Mouse (Mus musculus): ENCODE data around the gene Spata46. TPM values are rescaled to one million over a fixed set of nuclear protein-coding genes. Genes with fewer than 3 reads are reported as not detected.

Spata46 gene
- total and polyA plus RNA-seq, 3 experiments = not detected

- Histone ChIP-seq H3K27ac (ENCODE audit: insufficient read depth, low read depth) (no peak overlapping the region), H3K4me3 (replicated peaks in 1 of 3; ENCODE audit: low read depth in 2 of 3, low read length in 2 of 3, poor library complexity in 1 of 3) (no peak overlapping the region), H3K9ac (ENCODE audit: insufficient read depth, low read depth) (no peak overlapping the region), H3K36me3 (replicated peaks in 1 of 2; ENCODE audit: control insufficient read depth in 1 of 2, insufficient read depth in 1 of 2, low read length in 1 of 2) (no peaks in the 10 kb centered on the region), H3K4me2 (ENCODE audit: insufficient read depth, low read depth, poor library complexity, severe bottlenecking) (no peak overlapping the region), H3K79me2 (replicated peaks; ENCODE audit: control insufficient read depth, extremely low read depth, insufficient read depth, poor library complexity, severe bottlenecking) (no peaks in the 10 kb centered on the region), H3K27me3 (replicated peaks) (peaks cover 8% of the 10 kb centered on the region), H3K9me3 (replicated peaks; ENCODE audit: low read length) (peaks cover under 1% of the 10 kb centered on the region), H3K4me1 (ENCODE audit: control insufficient read depth in 1 of 2, insufficient read depth in 2 of 2) (peaks cover 0 to 9% of the 10 kb centered on the region in 2 experiments; a peak in 2 of 4 replicates)
- dilution Hi-C loops (cut with MboI; ENCODE audit: extremely low pct_ligation_motif_present, extremely low pct_unique_long_range_greater_than_20kb, low sequenced_read_pairs) = no loop called here
- no peak for TF ChIP-seq POLR2AphosphoS2 (IDR thresholded peaks at IDR 0.05; ENCODE audit: low read depth, low read length)
- no peak for TF ChIP-seq ZKSCAN1 (IDR thresholded peaks at IDR 0.05; ENCODE audit: borderline replicate concordance, low read depth, low read length)
- DNase-seq (ENCODE audit: extremely low read depth) = no peak
- in situ Hi-C loops (cut with MboI; ENCODE audit: low pct_ligation_motif_present, low pct_unique_long_range_greater_than_20kb, low sequenced_read_pairs) = loop anchor here (10.0 kb wide), 1 partner anchor 70 kb away; no protein-coding TSS in a partner anchor
Observed at GRCm38 (mm10) chr1:170294786-170295570, 13.6 kb upstream of the Spata46 start.

- no peak overlapping the region for H3K27ac ChIP-seq (ENCODE audit: insufficient read depth, low read depth)
Observed at GRCm38 (mm10) chr1:170299496-170299895, 9.1 kb upstream of the Spata46 start.

DNA sequence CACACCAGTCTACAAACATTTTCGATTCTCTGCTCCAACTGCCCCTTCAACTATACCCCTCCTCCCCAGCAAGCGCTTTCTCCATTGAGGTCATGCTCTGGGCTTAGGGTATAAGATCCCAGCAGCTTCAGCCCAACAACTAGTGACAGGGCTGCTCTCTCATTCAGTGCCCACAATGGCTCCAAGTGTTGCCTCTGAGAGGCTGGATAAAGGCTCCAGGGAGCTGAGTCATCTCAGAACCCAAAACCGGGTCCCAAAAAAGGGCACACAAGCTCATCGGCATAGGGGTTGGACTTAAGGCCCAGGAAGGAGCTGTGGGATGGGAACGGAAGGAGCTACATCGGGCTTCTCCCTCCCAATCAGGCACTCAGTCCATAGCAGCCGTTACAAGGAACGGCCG is 6.9 kb upstream of the Spata46 start:
- Histone ChIP-seq H3K27me3 (replicated peaks) (peaks cover 8% of the 10 kb centered on the region), H3K9me3 (replicated peaks; ENCODE audit: low read length) (no peaks in the 10 kb centered on the region), H3K4me2 (ENCODE audit: insufficient read depth, low read depth, poor library complexity, severe bottlenecking) (no peak overlapping the region), H3K27ac (ENCODE audit: insufficient read depth, low read depth) (no peak overlapping the region), H3K79me2 (replicated peaks; ENCODE audit: control insufficient read depth, extremely low read depth, insufficient read depth, poor library complexity, severe bottlenecking) (no peaks in the 10 kb centered on the region), H3K4me3 (replicated peaks in 1 of 3; ENCODE audit: low read depth in 2 of 3, low read length in 2 of 3, poor library complexity in 1 of 3) (no peak overlapping the region), H3K36me3 (replicated peaks in 1 of 2; ENCODE audit: control insufficient read depth in 1 of 2, insufficient read depth in 1 of 2, low read length in 1 of 2) (no peaks in the 10 kb centered on the region), H3K4me1 (ENCODE audit: control insufficient read depth in 1 of 2, insufficient read depth in 2 of 2) (peaks cover 0 to 10% of the 10 kb centered on the region in 2 experiments; a peak in 2 of 4 replicates), H3K9ac (ENCODE audit: insufficient read depth, low read depth) (no peak overlapping the region)
- in situ Hi-C loops (cut with MboI; ENCODE audit: low pct_ligation_motif_present, low pct_unique_long_range_greater_than_20kb, low sequenced_read_pairs) (loop anchor here (25.0 kb wide), 1 partner anchor 311 kb away; no protein-coding TSS in a partner anchor), dilution Hi-C loops (cut with MboI; ENCODE audit: extremely low pct_ligation_motif_present, extremely low pct_unique_long_range_greater_than_20kb, low sequenced_read_pairs) (no loop called here)
- no peak for DNase-seq (ENCODE audit: extremely low read depth)
- no peak for TF ChIP-seq UBTF (IDR thresholded peaks at IDR 0.05; ENCODE audit: low read depth, low read length)
- TF ChIP-seq POLR2A (IDR thresholded peaks at IDR 0.05; ENCODE audit: low read depth, low read length) = no peak
- TF ChIP-seq ELF1 (IDR thresholded peaks at IDR 0.05; ENCODE audit: low read depth, low read length) = no peak
- no peak for TF ChIP-seq MXI1 (IDR thresholded peaks at IDR 0.05; ENCODE audit: low read depth, low read length)
- no peak for TF ChIP-seq USF1 (IDR thresholded peaks at IDR 0.05; ENCODE audit: low read depth, low read length)
- TF ChIP-seq USF2 (conservative IDR thresholded peaks at IDR 0.05; ENCODE audit: low read depth, low read length) = no peak
- no peak for TF ChIP-seq NRF1 (IDR thresholded peaks at IDR 0.05; ENCODE audit: low read depth, low read length)
- no peak for TF ChIP-seq PAX5 (IDR thresholded peaks at IDR 0.05; ENCODE audit: low read length)
- no peak for TF ChIP-seq POLR2AphosphoS2 (IDR thresholded peaks at IDR 0.05; ENCODE audit: low read depth, low read length)
- no peak for TF ChIP-seq ETS1 (conservative IDR thresholded peaks at IDR 0.05; ENCODE audit: low read depth, low read length)
- no peak for TF ChIP-seq ZMIZ1 (IDR thresholded peaks at IDR 0.05; ENCODE audit: low read depth, low read length)

More at GRCm38 (mm10) chr1:170299496-170299895, 9.1 kb upstream of the Spata46 start:
- dilution Hi-C loops (cut with MboI; ENCODE audit: extremely low pct_ligation_motif_present, extremely low pct_unique_long_range_greater_than_20kb, low sequenced_read_pairs) (no loop called here), in situ Hi-C loops (cut with MboI; ENCODE audit: low pct_ligation_motif_present, low pct_unique_long_range_greater_than_20kb, low sequenced_read_pairs) (loop anchor here (10.0 kb wide), 1 partner anchor 75 kb away; no protein-coding TSS in a partner anchor)
- H3K9me3 ChIP-seq (replicated peaks; ENCODE audit: low read length) = no peaks in the 10 kb centered on the region
- no peak overlapping the region for H3K4me3 ChIP-seq (replicated peaks in 1 of 3; ENCODE audit: low read depth in 2 of 3, low read length in 2 of 3, poor library complexity in 1 of 3)
- no peak for DNase-seq (ENCODE audit: extremely low read depth)
- peaks cover 8% of the 10 kb centered on the region for H3K27me3 ChIP-seq (replicated peaks)
- no peaks in the 10 kb centered on the region for H3K36me3 ChIP-seq (replicated peaks in 1 of 2; ENCODE audit: control insufficient read depth in 1 of 2, insufficient read depth in 1 of 2, low read length in 1 of 2)
- no peaks in the 10 kb centered on the region for H3K79me2 ChIP-seq (replicated peaks; ENCODE audit: control insufficient read depth, extremely low read depth, insufficient read depth, poor library complexity, severe bottlenecking)
- no peak overlapping the region for H3K4me2 ChIP-seq (ENCODE audit: insufficient read depth, low read depth, poor library complexity, severe bottlenecking)
- H3K9ac ChIP-seq (ENCODE audit: insufficient read depth, low read depth) = no peak overlapping the region
- peaks cover 0 to 10% of the 10 kb centered on the region in 2 experiments; a peak in 2 of 4 replicates for H3K4me1 ChIP-seq (ENCODE audit: control insufficient read depth in 1 of 2, insufficient read depth in 2 of 2)
- TF ChIP-seq JUN (IDR thresholded peaks at IDR 0.05; ENCODE audit: insufficient read depth, low read depth, low read length) = no peak
- no peak for TF ChIP-seq ETS1 (conservative IDR thresholded peaks at IDR 0.05; ENCODE audit: low read depth, low read length)
- TF ChIP-seq IRF4 (IDR thresholded peaks at IDR 0.05; ENCODE audit: low read depth, low read length) = no peak
- no peak for TF ChIP-seq POLR2AphosphoS2 (IDR thresholded peaks at IDR 0.05; ENCODE audit: low read depth, low read length)
- TF ChIP-seq ZKSCAN1 (IDR thresholded peaks at IDR 0.05; ENCODE audit: borderline replicate concordance, low read depth, low read length) = no peak
- TF ChIP-seq ELF1 (IDR thresholded peaks at IDR 0.05; ENCODE audit: low read depth, low read length) = no peak
- no peak for TF ChIP-seq SMC3 (IDR thresholded peaks at IDR 0.05; ENCODE audit: low read depth, low read length)
- TF ChIP-seq CHD2 (IDR thresholded peaks at IDR 0.05; ENCODE audit: low read length) = no peak
- TF ChIP-seq TCF12 (IDR thresholded peaks at IDR 0.05; ENCODE audit: low read depth, low read length) = no peak
- no peak for TF ChIP-seq TBP (conservative IDR thresholded peaks at IDR 0.05; ENCODE audit: low read depth, low read length)
- no peak for TF ChIP-seq ZNF384 (IDR thresholded peaks at IDR 0.05; ENCODE audit: low read depth, low read length)
- no peak for TF ChIP-seq BHLHE40 (IDR thresholded peaks at IDR 0.05; ENCODE audit: low read depth, low read length)
- TF ChIP-seq USF2 (conservative IDR thresholded peaks at IDR 0.05; ENCODE audit: low read depth, low read length) = no peak

Data from CH12.LX (cell line).